Mouse (Mus musculus): ENCODE data around the gene Rasgef1a. TPM values are rescaled to one million over a fixed set of nuclear protein-coding genes. Genes with fewer than 3 reads are reported as not detected.

Rasgef1a gene
- polyA plus RNA-seq, 1 experiment, result 0.02 TPM

DNA sequence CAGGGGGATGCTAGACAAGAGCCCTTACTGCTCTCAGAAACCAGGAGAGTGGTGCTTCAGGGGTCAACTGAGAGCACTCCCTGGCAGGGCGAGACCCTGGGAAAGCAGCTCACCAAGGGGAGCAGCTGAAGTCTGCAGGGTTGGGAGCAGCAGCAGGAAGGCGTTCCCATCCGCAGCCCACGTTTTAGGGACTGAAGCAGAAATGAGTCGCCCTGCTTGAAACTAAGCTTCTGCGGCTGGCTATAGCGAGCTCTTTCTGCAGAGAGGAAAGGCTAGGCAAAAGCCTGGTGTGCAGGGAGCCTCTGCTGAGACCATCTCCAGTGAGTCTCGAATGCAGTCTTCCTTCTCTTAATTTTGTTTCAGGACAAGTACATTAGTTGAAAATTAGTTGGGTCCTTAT, 19.3 kb upstream of the Rasgef1a start:
- no peaks in the 10 kb centered on the region for H3K27me3 ChIP-seq (ENCODE audit: control insufficient read depth, insufficient read depth, low read length)

DNA sequence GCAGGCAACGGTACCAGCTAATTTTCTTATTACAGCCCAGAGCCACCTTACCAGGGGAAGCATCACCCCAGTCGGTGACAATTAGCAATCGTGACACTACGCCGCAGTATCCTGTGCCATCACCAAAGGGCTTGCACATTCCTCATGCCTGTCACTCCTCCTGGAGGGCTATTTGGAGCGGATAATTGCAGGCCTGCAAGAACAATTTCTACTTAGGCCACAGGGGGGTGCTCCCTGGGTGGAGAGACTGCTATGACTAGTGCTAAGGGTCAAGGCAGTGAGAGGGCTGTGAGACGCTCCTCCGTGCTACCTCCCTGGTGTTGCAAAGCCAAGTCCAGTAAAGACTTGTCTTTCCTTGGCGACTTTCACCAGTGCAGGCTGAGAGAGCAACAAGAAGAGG, 16.1 kb upstream of the Rasgef1a start:
- Histone ChIP-seq H3K4me1 (ENCODE audit: control insufficient read depth, insufficient read depth, low read length) (peaks cover 7% of the 10 kb centered on the region), H3K36me3 (ENCODE audit: control insufficient read depth, insufficient read depth, low read length) (no peaks in the 10 kb centered on the region), H3K27ac (ENCODE audit: control insufficient read depth, insufficient read depth, low read depth, low read length) (no peak overlapping the region), H3K27me3 (ENCODE audit: control insufficient read depth, insufficient read depth, low read length) (no peaks in the 10 kb centered on the region), H3K4me3 (ENCODE audit: control insufficient read depth, low read depth, low read length) (peak overlapping the region; percentile 36)
- TF ChIP-seq POLR2A (IDR thresholded peaks at IDR 0.05; ENCODE audit: control insufficient read depth, low read depth, low read length), result no peak
- TF ChIP-seq CTCF (IDR thresholded peaks at IDR 0.05; ENCODE audit: control insufficient read depth, insufficient read depth, insufficient replicate concordance, low read depth, low read length), result no peak

More for the DNA sequence above, 19.3 kb upstream of the Rasgef1a start:
- TF ChIP-seq POLR2A (IDR thresholded peaks at IDR 0.05; ENCODE audit: control insufficient read depth, low read depth, low read length) (no peak), CTCF (IDR thresholded peaks at IDR 0.05; ENCODE audit: control insufficient read depth, insufficient read depth, insufficient replicate concordance, low read depth, low read length) (no peak)
- H3K27ac ChIP-seq (ENCODE audit: control insufficient read depth, insufficient read depth, low read depth, low read length), result no peak overlapping the region
- no peaks in the 10 kb centered on the region for H3K36me3 ChIP-seq (ENCODE audit: control insufficient read depth, insufficient read depth, low read length)
- peaks cover 2% of the 10 kb centered on the region for H3K4me1 ChIP-seq (ENCODE audit: control insufficient read depth, insufficient read depth, low read length)
- H3K4me3 ChIP-seq (ENCODE audit: control insufficient read depth, low read depth, low read length), result no peak overlapping the region

DNA sequence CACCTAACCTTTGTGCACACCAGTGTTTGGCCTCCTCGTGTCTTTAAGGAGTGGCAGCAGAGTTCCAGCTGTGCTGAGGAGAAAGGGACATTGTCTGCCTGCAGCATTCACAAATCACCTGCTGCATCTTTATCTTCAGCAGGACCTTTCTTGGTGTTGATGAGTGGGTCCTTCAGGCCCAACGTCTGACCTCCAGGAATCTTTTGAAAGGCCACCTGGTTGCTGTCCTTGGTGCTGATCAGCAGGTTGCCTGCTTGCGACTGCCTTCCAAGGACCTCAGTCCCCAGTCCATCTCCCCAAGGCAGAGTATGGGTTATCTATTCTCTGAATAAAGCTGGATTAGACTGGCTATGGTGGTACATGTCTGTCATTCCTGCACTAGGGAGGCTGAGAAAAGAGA, 10.0 kb upstream of the Rasgef1a start:
- Histone ChIP-seq H3K27me3 (ENCODE audit: control insufficient read depth, insufficient read depth, low read length) (no peaks in the 10 kb centered on the region), H3K4me3 (ENCODE audit: control insufficient read depth, low read depth, low read length) (no peak overlapping the region), H3K27ac (ENCODE audit: control insufficient read depth, insufficient read depth, low read depth, low read length) (no peak overlapping the region), H3K36me3 (ENCODE audit: control insufficient read depth, insufficient read depth, low read length) (no peaks in the 10 kb centered on the region), H3K4me1 (ENCODE audit: control insufficient read depth, insufficient read depth, low read length) (peaks cover 7% of the 10 kb centered on the region)
- TF ChIP-seq CTCF (IDR thresholded peaks at IDR 0.05; ENCODE audit: control insufficient read depth, insufficient read depth, insufficient replicate concordance, low read depth, low read length) (no peak), POLR2A (IDR thresholded peaks at IDR 0.05; ENCODE audit: control insufficient read depth, low read depth, low read length) (no peak)

GRCm38 (mm10) chr6:118007302-118007701, 3.9 kb upstream of the Rasgef1a start:
- H3K36me3 ChIP-seq (ENCODE audit: control insufficient read depth, insufficient read depth, low read length), result no peaks in the 10 kb centered on the region
- H3K27me3 ChIP-seq (ENCODE audit: control insufficient read depth, insufficient read depth, low read length), result no peaks in the 10 kb centered on the region
- no peak overlapping the region for H3K4me3 ChIP-seq (ENCODE audit: control insufficient read depth, low read depth, low read length)
- peaks cover 13% of the 10 kb centered on the region for H3K4me1 ChIP-seq (ENCODE audit: control insufficient read depth, insufficient read depth, low read length)
- no peak for TF ChIP-seq POLR2A (IDR thresholded peaks at IDR 0.05; ENCODE audit: control insufficient read depth, low read depth, low read length)
- no peak for TF ChIP-seq CTCF (IDR thresholded peaks at IDR 0.05; ENCODE audit: control insufficient read depth, insufficient read depth, insufficient replicate concordance, low read depth, low read length)
- no peak overlapping the region for H3K27ac ChIP-seq (ENCODE audit: control insufficient read depth, insufficient read depth, low read depth, low read length)

DNA sequence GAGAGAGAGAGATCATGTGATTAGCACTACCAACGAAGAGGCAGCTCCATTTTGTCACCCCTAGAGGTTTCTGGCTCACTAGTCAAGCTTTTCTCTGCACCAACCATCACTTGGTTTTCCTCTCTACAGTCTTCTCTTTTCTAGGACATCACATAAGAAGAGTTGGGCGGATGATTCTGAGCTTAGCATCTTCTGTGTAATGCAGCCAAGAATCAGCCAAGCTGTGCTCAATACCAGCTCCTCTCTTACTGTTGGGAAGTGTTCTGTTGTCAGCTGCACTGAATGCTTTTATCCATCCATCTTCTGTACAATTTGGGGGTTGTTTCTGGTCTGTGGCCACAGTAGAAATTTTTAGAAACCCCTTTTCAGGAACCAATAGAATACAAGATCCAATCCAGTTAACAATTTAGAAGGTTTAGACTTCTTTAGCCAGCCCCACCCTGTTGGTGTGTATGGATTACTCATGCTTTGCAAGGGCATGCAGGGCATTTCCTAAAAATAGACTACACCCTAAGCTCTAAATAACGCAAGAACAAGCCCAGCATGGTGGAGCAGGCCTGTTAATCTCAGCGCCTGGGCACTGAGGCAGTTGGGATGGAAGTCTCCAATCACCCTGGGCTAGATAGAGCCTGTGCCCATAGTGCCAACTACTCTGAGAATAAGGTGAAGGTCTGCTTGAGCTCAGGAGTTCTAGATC, 3.2 kb upstream of the Rasgef1a start:
- peaks cover 14% of the 10 kb centered on the region for H3K4me1 ChIP-seq (ENCODE audit: control insufficient read depth, insufficient read depth, low read length)
- no peaks in the 10 kb centered on the region for H3K27me3 ChIP-seq (ENCODE audit: control insufficient read depth, insufficient read depth, low read length)
- no peak overlapping the region for H3K27ac ChIP-seq (ENCODE audit: control insufficient read depth, insufficient read depth, low read depth, low read length)
- no peak for TF ChIP-seq POLR2A (IDR thresholded peaks at IDR 0.05; ENCODE audit: control insufficient read depth, low read depth, low read length)
- no peak for TF ChIP-seq CTCF (IDR thresholded peaks at IDR 0.05; ENCODE audit: control insufficient read depth, insufficient read depth, insufficient replicate concordance, low read depth, low read length)
- no peaks in the 10 kb centered on the region for H3K36me3 ChIP-seq (ENCODE audit: control insufficient read depth, insufficient read depth, low read length)
- no peak overlapping the region for H3K4me3 ChIP-seq (ENCODE audit: control insufficient read depth, low read depth, low read length)

GRCm38 (mm10) chr6:118010256-118010655, 982 bp upstream of the Rasgef1a start:
- Histone ChIP-seq H3K27ac (ENCODE audit: control insufficient read depth, insufficient read depth, low read depth, low read length) (no peak overlapping the region), H3K4me1 (ENCODE audit: control insufficient read depth, insufficient read depth, low read length) (peaks cover 14% of the 10 kb centered on the region), H3K27me3 (ENCODE audit: control insufficient read depth, insufficient read depth, low read length) (no peaks in the 10 kb centered on the region), H3K4me3 (ENCODE audit: control insufficient read depth, low read depth, low read length) (no peak overlapping the region), H3K36me3 (ENCODE audit: control insufficient read depth, insufficient read depth, low read length) (no peaks in the 10 kb centered on the region)
- TF ChIP-seq POLR2A (IDR thresholded peaks at IDR 0.05; ENCODE audit: control insufficient read depth, low read depth, low read length) (no peak), CTCF (IDR thresholded peaks at IDR 0.05; ENCODE audit: control insufficient read depth, insufficient read depth, insufficient replicate concordance, low read depth, low read length) (no peak)

DNA sequence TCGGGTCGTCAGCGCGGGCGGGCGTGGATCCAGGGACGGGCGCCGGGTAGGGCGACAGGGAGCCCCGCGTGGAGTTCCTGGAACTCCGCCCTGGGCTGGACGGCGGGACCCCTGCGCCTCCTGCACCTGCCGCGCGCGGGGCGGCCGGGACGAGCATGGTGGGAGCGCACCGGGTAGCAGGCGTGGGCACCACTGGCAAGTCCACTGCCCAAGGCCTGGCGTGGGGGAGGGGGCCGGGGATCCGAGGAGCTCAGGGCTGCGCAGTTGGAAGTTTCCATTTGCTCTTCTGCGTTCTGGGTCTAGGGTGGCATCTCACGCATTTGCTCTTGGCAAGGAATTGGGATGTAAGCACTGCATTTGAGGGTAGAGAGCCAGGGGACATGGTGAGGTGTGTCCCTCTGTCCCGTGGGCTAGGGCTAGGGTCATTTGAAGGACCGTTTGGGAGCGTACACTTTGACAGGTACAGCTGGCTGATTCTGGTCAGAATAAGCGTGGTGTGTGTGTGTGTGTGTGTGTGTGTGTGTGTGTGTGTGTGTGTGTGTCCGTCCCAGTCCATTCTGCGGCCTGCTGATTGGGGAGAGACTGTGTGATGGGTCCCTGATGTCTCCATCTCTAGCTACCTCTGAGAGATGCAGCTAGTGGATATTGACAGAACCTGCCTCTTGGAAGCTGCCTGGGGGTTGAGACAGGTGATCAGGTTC, 528 bp downstream of the Rasgef1a start:
- H3K4me1 ChIP-seq (ENCODE audit: control insufficient read depth, insufficient read depth, low read length), result peaks cover 16% of the 10 kb centered on the region
- no peak for TF ChIP-seq CTCF (IDR thresholded peaks at IDR 0.05; ENCODE audit: control insufficient read depth, insufficient read depth, insufficient replicate concordance, low read depth, low read length)
- TF ChIP-seq POLR2A (IDR thresholded peaks at IDR 0.05; ENCODE audit: control insufficient read depth, low read depth, low read length), result no peak
- H3K4me3 ChIP-seq (ENCODE audit: control insufficient read depth, low read depth, low read length), result no peak overlapping the region; the same call in 1 of the 2 replicates
- H3K27ac ChIP-seq (ENCODE audit: control insufficient read depth, insufficient read depth, low read depth, low read length), result no peak overlapping the region
- H3K27me3 ChIP-seq (ENCODE audit: control insufficient read depth, insufficient read depth, low read length), result no peaks in the 10 kb centered on the region
- no peaks in the 10 kb centered on the region for H3K36me3 ChIP-seq (ENCODE audit: control insufficient read depth, insufficient read depth, low read length)

All from testis, adult 2 months (tissue).